Mouse (Mus musculus) fat pad, adult 2 months (tissue): ENCODE data around the gene Abcf2.

Source experiments
- DNase-seq: peaks from one replicate; pipeline ENCODE4 v3.0.0-alpha.2; 2011; ENCODE audit warnings: low read depth, low spot score; ENCODE audit errors: extremely low read depth

Abcf2 gene

GRCm38 (mm10) chr5:24530042-24530689 lies 47.1 kb downstream of the Abcf2 start:
- DNase-seq, result no peak

- no peak for DNase-seq
These were observed 49.5 kb downstream of the Abcf2 start for GRCm38 (mm10) chr5:24527780-24528179.

- no peak for DNase-seq
These were observed 50.4 kb downstream of the Abcf2 start, which contains the start of gene Gbx1 for GRCm38 (mm10) chr5:24526889-24527230. TSS of gene Gbx1 (minus strand) at chr5:24527202.

GRCm38 (mm10) chr5:24526190-24526888 lies 50.9 kb downstream of the Abcf2 start:
- no peak for DNase-seq

GRCm38 (mm10) chr5:24525360-24526189 lies 51.7 kb downstream of the Abcf2 start:
- no peak for DNase-seq

GRCm38 (mm10) chr5:24524522-24524921 lies 52.7 kb downstream of the Abcf2 start:
- DNase-seq, result no peak

GRCm38 (mm10) chr5:24523806-24524205 lies 53.5 kb downstream of the Abcf2 start:
- no peak for DNase-seq

GRCm38 (mm10) chr5:24521366-24521765 lies 55.9 kb downstream of the Abcf2 start:
- DNase-seq, result no peak
